Mouse (Mus musculus): ENCODE measurements around the gene 4930467E23Rik.
A peak's percentile ranks its signal among the peaks of the same experiment; 100 is the strongest.
"Not testable (repeated sequence)": the region's sequence is repeated elsewhere in the genome, so short reads cannot be mapped to it uniquely, and the experiment has no call there.

GRCm38 (mm10) chr8:19702972-19703709, 26.2 kb upstream of the 4930467E23Rik start:
- TF ChIP-seq CTCF (IDR thresholded peaks at IDR 0.05; ENCODE audit: low read depth), result peak; percentile 51
- TF ChIP-seq EP300 (IDR thresholded peaks at IDR 0.05; ENCODE audit: low read depth), result not testable (repeated sequence)
